Mouse (Mus musculus) testis, adult 2 months (tissue): Measurements from ENCODE around the gene Pde4d. TPM values are rescaled to one million over a fixed set of nuclear protein-coding genes. Genes with fewer than 3 reads are reported as not detected.

ENCODE experiments used
- H3K27ac ChIP-seq: fragments of 200-500 bp; 2 replicates; pipeline ENCODE4 v1.5.1; 2012; ENCODE audit warnings: low read depth, low read length; ENCODE audit not compliant: control insufficient read depth, insufficient read depth
- H3K27me3 ChIP-seq: fragments of 200-500 bp; 2 replicates; pipeline ENCODE4 v1.6.1; 2012; ENCODE audit warnings: mild to moderate bottlenecking, low read length, moderate library complexity; ENCODE audit not compliant: control insufficient read depth, insufficient read depth
- H3K36me3 ChIP-seq: fragments of 200-500 bp; 2 replicates; pipeline ENCODE4 v1.6.1; 2012; ENCODE audit warnings: mild to moderate bottlenecking, low read length; ENCODE audit not compliant: control insufficient read depth, insufficient read depth
- H3K4me1 ChIP-seq: fragments of 200-500 bp; 2 replicates; pipeline ENCODE4 v1.6.1; 2012; ENCODE audit warnings: low read length; ENCODE audit not compliant: control insufficient read depth, insufficient read depth
- H3K4me3 ChIP-seq: fragments of 200-500 bp; 2 replicates; pipeline ENCODE4 v1.5.1; 2012; ENCODE audit warnings: low read depth, mild to moderate bottlenecking, low read length, moderate library complexity, mixed read lengths; ENCODE audit not compliant: control insufficient read depth
- CTCF ChIP-seq: fragments of 200-500 bp; IDR thresholded peaks from 2 replicates; pipeline ENCODE4 v1.5.1; 2012; ENCODE audit warnings: low read depth, mild to moderate bottlenecking, inconsistent platforms, low read length, moderate library complexity; ENCODE audit not compliant: control insufficient read depth, insufficient read depth, insufficient replicate concordance
- POLR2A ChIP-seq: fragments of 200-500 bp; IDR thresholded peaks from 2 replicates; pipeline ENCODE4 v1.6.1; 2012; ENCODE audit warnings: low read depth, mild to moderate bottlenecking, inconsistent platforms, low read length, moderate library complexity; ENCODE audit not compliant: control insufficient read depth
- polyA plus RNA-seq: library from polyadenylated mRNA; depleted of rRNA; stranded (reverse); fragments of >200 nt; gene quantifications from 2 replicates; pipeline ENCODE4 v1.2.3, GENCODE M21; 2012

Pde4d gene
- polyA plus RNA-seq, 1 experiment, result 2.1 TPM

- TF ChIP-seq POLR2A (no peak), CTCF (no peak)
- Histone ChIP-seq H3K27me3 (no peaks in the 10 kb centered on the region), H3K36me3 (no peaks in the 10 kb centered on the region), H3K27ac (no peak overlapping the region), H3K4me3 (no peak overlapping the region), H3K4me1 (peaks cover 6% of the 10 kb centered on the region; the same call in 1 of the 2 replicates)
These were observed 1325.4 kb downstream of the Pde4d start for GRCm38 (mm10) chr13:109775197-109775596.

- TF ChIP-seq POLR2A (no peak), CTCF (peak; percentile 85; the same call in 1 of the 2 replicates)
- Histone ChIP-seq H3K4me3 (peak overlapping the region; percentile 47), H3K27ac (0 out of 2 replicates have a peak overlapping the region, but pooled peaks have one; percentile 9)
These were observed 1326.4 kb downstream of the Pde4d start for GRCm38 (mm10) chr13:109776116-109776515.

GRCm38 (mm10) chr13:109776995-109777394 lies 1327.2 kb downstream of the Pde4d start:
- peaks cover 6% of the 10 kb centered on the region; the same call in 1 of the 2 replicates for H3K4me1 ChIP-seq
- no peak overlapping the region for H3K4me3 ChIP-seq
- no peaks in the 10 kb centered on the region for H3K27me3 ChIP-seq
- H3K27ac ChIP-seq, result no peak overlapping the region
- TF ChIP-seq CTCF (no peak), POLR2A (no peak)
- no peaks in the 10 kb centered on the region for H3K36me3 ChIP-seq

More at GRCm38 (mm10) chr13:109776116-109776515, 1326.4 kb downstream of the Pde4d start:
- Histone ChIP-seq H3K27me3 (no peaks in the 10 kb centered on the region), H3K4me1 (peaks cover 6% of the 10 kb centered on the region; the same call in 1 of the 2 replicates), H3K36me3 (no peaks in the 10 kb centered on the region)

- Histone ChIP-seq H3K27ac (no peak overlapping the region), H3K4me1 (peaks cover 6% of the 10 kb centered on the region; the same call in 1 of the 2 replicates), H3K4me3 (no peak overlapping the region), H3K27me3 (no peaks in the 10 kb centered on the region), H3K36me3 (no peaks in the 10 kb centered on the region)
- TF ChIP-seq CTCF (no peak), POLR2A (no peak)
These were observed 1327.7 kb downstream of the Pde4d start for GRCm38 (mm10) chr13:109777441-109777840.

- Histone ChIP-seq H3K36me3 (no peaks in the 10 kb centered on the region), H3K27me3 (no peaks in the 10 kb centered on the region), H3K27ac (no peak overlapping the region), H3K4me1 (peaks cover 6% of the 10 kb centered on the region; the same call in 1 of the 2 replicates), H3K4me3 (no peak overlapping the region)
- TF ChIP-seq CTCF, result no peak
- no peak for TF ChIP-seq POLR2A
These were observed 1328.6 kb downstream of the Pde4d start for GRCm38 (mm10) chr13:109778297-109778835.

- no peak for TF ChIP-seq POLR2A
- TF ChIP-seq CTCF, result no peak
- no peak overlapping the region for H3K4me3 ChIP-seq
- no peak overlapping the region for H3K27ac ChIP-seq
- peaks cover 2% of the 10 kb centered on the region; the same call in 1 of the 2 replicates for H3K4me1 ChIP-seq
- H3K36me3 ChIP-seq, result no peaks in the 10 kb centered on the region
- H3K27me3 ChIP-seq, result no peaks in the 10 kb centered on the region
These were observed 1331.7 kb downstream of the Pde4d start for GRCm38 (mm10) chr13:109781466-109781865.

GRCm38 (mm10) chr13:109788604-109789003 lies 1338.9 kb downstream of the Pde4d start:
- Histone ChIP-seq H3K4me1 (no peaks in the 10 kb centered on the region; the same call in 1 of the 2 replicates), H3K36me3 (no peaks in the 10 kb centered on the region), H3K4me3 (no peak overlapping the region), H3K27ac (no peak overlapping the region), H3K27me3 (no peaks in the 10 kb centered on the region)
- TF ChIP-seq CTCF (no peak), POLR2A (no peak)

- Histone ChIP-seq H3K36me3 (no peaks in the 10 kb centered on the region), H3K4me3 (no peak overlapping the region), H3K27me3 (no peaks in the 10 kb centered on the region), H3K27ac (no peak overlapping the region), H3K4me1 (no peaks in the 10 kb centered on the region; the same call in 1 of the 2 replicates)
- TF ChIP-seq CTCF, result no peak
- no peak for TF ChIP-seq POLR2A
These were observed 1339.4 kb downstream of the Pde4d start for GRCm38 (mm10) chr13:109789151-109789550.
